Mouse (Mus musculus) left cerebral cortex, adult 18-20 months (tissue): ENCODE measurements around the gene Ethe1. TPM values are rescaled to one million over a fixed set of nuclear protein-coding genes. Genes with fewer than 3 reads are reported as not detected.

Source experiments
- DNase-seq, 2 experiments: peaks; one replicate each; pipeline ENCODE4 v3.0.0; 2021 to 2022; ENCODE audit warnings: low spot score in 2 of 2, mixed read lengths in 1 of 2
- total RNA-seq, 2 experiments: library from RNA; stranded (reverse); gene quantifications; 2 replicates each; pipeline ENCODE4 v1.2.3; 2021

The Ethe1 gene
- total RNA-seq, 2 experiments from 2014 or later: 15.4 to 18.2 TPM

DNA sequence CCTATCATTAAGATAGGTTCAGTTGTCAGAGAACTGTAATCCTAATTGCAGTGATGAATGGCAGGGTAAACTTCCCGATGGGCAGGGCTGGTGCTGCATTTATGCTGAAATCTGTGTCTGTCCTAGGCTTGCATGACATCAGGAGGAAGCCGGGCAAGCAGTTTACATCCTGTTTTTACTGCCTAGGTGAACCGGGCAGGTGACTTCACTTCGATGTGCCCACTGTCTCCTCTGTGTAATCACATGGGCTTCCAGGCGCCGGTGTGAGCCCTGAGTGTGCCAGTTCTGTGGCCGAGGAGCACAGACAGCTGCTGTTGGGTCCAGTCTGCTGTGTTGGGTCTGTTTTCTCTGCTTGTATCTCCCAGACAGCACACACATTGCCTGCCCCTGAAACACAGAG lies 59.1 kb downstream of the Ethe1 start:
- no peak for DNase-seq

DNA sequence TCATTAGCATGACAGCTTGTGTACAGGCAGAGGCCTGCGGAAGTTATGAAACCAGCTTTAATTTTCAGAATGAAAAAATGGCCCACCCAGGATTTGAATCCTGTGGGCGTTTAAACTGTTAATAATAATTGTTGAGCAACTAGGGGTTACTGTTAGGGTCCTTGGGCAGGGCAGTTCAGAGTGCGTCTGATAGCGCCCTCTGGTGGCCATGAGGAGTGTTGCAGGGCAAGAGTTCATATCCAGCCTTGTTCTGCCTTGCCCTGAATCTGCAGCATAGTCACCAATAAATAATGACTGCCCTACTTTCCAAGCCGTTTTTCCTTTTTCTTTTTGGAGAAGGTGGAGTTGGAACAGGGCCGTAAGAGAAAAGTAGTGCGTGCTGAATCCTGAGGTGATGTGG lies 66.3 kb downstream of the Ethe1 start:
- DNase-seq: peak; percentile 16 to 28

Other genes with a start within 250 kb of the Ethe1 start
- not detected for gene Lypd5, start 238.3 kb upstream of the Ethe1 start, total RNA-seq
- gene Kcnn4, start 217.3 kb upstream of the Ethe1 start, total RNA-seq: under 1 TPM; 0.19 to 0.45 TPM
- gene Smg9, start 187.9 kb upstream of the Ethe1 start, total RNA-seq: 10 to 100 TPM; 40.2 to 43.0 TPM
- gene Irgc1, start 135.2 kb upstream of the Ethe1 start, total RNA-seq: under 1 TPM in 1 of 2 experiments, not detected in 1; 0.37 TPM
- 1 to 10 TPM in 1 of 2 experiments, under 1 TPM in 1; 0.59 to 1.5 TPM for gene Plaur, start 125.1 kb upstream of the Ethe1 start, total RNA-seq
- 100 to 1,000 TPM; 207 to 219 TPM for gene Cadm4, start 105.5 kb upstream of the Ethe1 start, total RNA-seq
- gene Zfp428, start 80.5 kb upstream of the Ethe1 start, total RNA-seq: 10 to 100 TPM; 47.7 to 49.3 TPM
- not detected for gene AC161166.1, start 75.1 kb upstream of the Ethe1 start, total RNA-seq
- gene Irgq, start 56.9 kb upstream of the Ethe1 start, total RNA-seq: 10 to 100 TPM; 71.2 to 78.6 TPM
- not detected for gene Pinlyp, start 41.4 kb upstream of the Ethe1 start, total RNA-seq
- gene Xrcc1, start 41.3 kb upstream of the Ethe1 start, total RNA-seq: 10 to 100 TPM; 36.4 to 40.1 TPM
- 1 to 10 TPM; 6.9 to 7.3 TPM for gene Zfp575, start 98 bp downstream of the Ethe1 start, total RNA-seq
- under 1 TPM in 1 of 2 experiments, not detected in 1; 0.21 TPM for gene Phldb3, start 23.2 kb downstream of the Ethe1 start, total RNA-seq
- under 1 TPM in 1 of 2 experiments, not detected in 1; 0.21 TPM for gene Lypd3, start 49.0 kb downstream of the Ethe1 start, total RNA-seq
- gene Tex101, start 89.1 kb downstream of the Ethe1 start, total RNA-seq: not detected
- not detected for gene BC049730, start 121.7 kb downstream of the Ethe1 start, total RNA-seq
- not detected for gene Gm4763, start 139.4 kb downstream of the Ethe1 start, total RNA-seq
- not detected for gene Cd177, start 172.8 kb downstream of the Ethe1 start, total RNA-seq
- gene Ceacam10, start 189.7 kb downstream of the Ethe1 start, total RNA-seq: not detected